Mouse (Mus musculus) cerebellum, postnatal 10 days (tissue): ENCODE results near the gene Syce3.
"Not testable (repeated sequence)": the region's sequence is repeated elsewhere in the genome, so short reads cannot be mapped to it uniquely, and the experiment has no call there.

Experiments
- DNase-seq, 2 experiments: peaks; one replicate each; pipeline ENCODE4 v3.0.0; 2021; ENCODE audit warnings: mixed read lengths in 2 of 2

The Syce3 gene

GRCm38 (mm10) chr15:89410118-89410517 lies at the start of gene Syce3:
Gene Syce3, minus strand, starts transcription at chr15:89410503.
- no peak for DNase-seq

DNA sequence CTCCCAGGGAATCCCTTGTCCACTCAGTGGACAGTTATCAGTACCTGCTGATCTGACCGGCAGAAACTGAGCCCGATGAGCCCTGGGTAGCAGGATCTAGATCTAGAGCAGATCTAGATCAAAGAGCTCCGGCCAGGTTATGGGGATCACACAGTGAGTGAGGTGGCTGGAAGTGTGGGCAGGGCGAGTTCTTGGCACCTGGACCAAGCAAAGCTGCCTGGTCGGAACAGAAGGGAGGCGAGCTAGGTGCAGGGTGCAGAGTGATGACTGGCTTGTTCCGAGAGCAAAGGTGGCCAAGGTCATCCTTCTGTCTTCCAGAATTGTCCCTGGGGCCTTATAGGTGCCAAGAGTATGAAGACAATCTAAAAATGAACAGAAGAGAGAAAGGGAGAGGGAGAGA lies 49.5 kb upstream of the Syce3 start:
- peak in 1 of 2 experiments; percentile 0 for DNase-seq

DNA sequence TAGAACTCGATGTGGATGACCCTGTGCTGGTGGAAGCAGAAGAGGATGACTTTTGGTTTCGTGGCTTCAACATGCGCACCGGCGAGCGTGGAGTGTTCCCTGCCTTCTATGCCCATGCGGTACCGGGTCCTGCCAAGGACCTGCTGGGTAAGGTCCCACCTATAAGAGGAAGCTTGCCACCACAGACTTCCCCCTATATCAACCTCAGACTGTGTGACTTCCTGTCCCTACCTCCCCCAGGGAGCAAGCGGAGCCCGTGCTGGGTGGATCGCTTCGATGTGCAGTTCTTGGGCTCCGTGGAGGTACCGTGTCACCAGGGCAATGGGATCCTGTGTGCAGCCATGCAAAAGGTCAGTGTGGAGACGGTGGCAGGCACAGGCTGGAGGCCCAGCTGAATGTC lies 48.6 kb upstream of the Syce3 start:
- DNase-seq: peak in 1 of 2 experiments; percentile 6

- DNase-seq: peak; percentile 48 to 56
Measured at GRCm38 (mm10) chr15:89455642-89456041, 45.3 kb upstream of the Syce3 start.

GRCm38 (mm10) chr15:89454857-89455256 lies 44.6 kb upstream of the Syce3 start:
- peak in 1 of 2 experiments; percentile 36 for DNase-seq

GRCm38 (mm10) chr15:89453865-89454478 lies 43.7 kb upstream of the Syce3 start, which contains the start of gene Mapk8ip2:
Gene Mapk8ip2, plus strand, starts transcription at chr15:89453913.
- DNase-seq: peak; percentile 86 to 92

- peak; percentile 17 to 28 for DNase-seq
Measured at GRCm38 (mm10) chr15:89452906-89453864, 42.9 kb upstream of the Syce3 start.

DNA sequence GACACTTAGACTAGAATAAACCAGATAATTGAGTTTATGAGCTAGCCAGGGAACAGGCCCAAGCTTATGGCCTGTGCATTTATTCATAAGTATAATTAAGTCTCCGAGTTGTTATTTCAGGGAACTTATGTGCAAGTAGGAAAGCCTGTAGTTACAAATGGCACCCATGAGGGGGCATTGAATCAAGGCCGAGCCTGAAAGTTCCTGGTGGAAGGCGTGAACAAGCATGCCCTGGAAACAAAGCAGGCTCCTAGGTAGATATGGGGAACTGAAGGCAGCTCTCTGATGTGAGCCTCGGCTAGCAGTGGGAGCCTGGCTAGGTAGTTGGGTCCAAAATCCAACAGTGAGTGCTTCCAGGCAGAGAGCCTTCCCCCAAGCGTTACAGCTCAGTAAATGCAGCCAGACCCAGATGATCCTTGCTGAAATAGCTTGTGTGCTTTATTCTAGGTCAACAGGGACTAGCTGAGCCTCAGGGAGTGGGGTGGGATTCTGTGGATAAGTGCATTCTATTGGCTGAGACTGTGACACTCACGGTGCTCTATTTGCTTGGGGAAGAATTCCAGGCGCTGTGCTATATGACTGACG lies 32.3 kb upstream of the Syce3 start:
- DNase-seq: peak in 1 of 2 experiments; percentile 56

- no peak for DNase-seq
Measured at GRCm38 (mm10) chr15:89435878-89436277, 25.6 kb upstream of the Syce3 start.

- no peak for DNase-seq
Measured at GRCm38 (mm10) chr15:89434136-89434535, 23.8 kb upstream of the Syce3 start.

DNA sequence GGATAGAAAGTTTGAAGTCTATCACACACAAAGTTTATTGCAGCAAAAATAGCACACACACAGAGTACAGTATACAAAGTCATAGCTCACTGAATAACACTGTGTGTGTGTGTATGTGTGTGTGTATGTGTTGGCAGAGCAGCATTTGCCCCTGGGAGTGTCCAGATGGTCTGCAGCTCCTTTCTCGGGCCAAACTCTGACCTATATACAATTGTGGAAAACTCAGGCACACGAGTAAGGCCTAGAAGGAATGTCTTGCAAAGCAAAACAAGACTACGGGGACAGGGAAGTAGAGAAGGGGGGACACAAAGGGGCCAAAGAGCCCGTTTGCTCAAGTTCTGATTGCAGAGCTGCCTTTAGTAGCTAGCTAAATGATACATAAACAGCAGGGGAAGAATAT lies 22.6 kb upstream of the Syce3 start:
- peak; percentile 68 to 69 for DNase-seq

DNA sequence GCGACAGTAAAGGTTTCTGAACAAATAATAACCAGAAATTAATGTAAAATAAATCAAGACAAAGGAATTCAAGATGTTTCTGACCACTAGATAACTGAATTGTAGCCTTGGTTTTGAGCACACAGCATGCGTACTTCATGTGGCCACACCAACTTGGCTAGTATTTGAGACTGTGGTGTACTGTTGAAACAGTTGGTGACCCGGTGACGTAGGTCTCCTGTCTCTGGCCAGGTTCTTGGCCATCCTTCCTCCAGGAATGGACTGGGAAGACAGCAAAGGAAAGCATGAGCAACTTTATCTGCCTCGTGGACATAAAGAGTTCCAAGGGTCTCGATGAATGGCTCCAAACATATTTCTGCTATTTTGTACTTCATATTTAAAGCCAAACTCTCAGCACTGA lies 21.5 kb upstream of the Syce3 start:
- DNase-seq: no peak

DNA sequence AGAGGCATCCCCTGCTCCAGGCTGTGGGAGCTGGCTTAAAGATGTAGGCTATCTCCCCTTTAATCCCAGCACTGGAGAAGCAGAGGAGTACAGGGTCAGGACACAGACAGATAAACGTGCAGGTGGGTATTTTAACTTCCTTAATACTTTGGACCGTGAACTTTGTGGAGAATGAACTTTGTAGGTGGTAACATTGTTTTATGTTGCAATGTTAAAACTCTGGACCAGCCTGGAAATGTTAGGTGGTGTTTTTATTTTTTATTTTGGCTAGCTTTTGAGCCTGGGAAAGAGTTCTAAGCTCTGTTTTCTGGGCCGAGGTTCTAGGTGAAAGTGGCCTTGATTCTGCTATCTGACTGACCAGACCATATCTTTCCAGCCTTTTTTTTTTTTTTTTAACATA lies 21.0 kb upstream of the Syce3 start:
- DNase-seq: no peak

GRCm38 (mm10) chr15:89430771-89431170 lies 20.5 kb upstream of the Syce3 start:
- DNase-seq: not testable (repeated sequence)

DNA sequence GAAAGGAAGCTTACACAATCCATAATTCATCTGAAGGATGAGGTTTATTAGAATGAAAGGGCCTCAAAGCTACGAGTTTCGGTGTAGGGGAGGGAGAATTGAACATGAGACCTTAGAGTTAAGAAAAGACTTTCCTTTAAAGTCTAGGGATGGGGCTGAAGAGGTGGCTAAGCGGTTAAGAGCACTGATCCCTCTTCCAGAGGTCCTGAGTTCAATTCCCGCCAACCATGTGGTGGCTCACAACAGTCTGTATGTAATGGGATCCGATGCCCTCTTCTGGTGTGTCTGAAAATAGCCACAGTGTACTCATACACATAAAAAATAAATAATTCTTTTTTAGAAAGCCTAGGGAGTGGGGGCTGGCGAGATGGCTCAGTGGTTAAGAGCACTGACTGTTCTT lies 20.0 kb upstream of the Syce3 start:
- peak; percentile 49 to 61 for DNase-seq

DNA sequence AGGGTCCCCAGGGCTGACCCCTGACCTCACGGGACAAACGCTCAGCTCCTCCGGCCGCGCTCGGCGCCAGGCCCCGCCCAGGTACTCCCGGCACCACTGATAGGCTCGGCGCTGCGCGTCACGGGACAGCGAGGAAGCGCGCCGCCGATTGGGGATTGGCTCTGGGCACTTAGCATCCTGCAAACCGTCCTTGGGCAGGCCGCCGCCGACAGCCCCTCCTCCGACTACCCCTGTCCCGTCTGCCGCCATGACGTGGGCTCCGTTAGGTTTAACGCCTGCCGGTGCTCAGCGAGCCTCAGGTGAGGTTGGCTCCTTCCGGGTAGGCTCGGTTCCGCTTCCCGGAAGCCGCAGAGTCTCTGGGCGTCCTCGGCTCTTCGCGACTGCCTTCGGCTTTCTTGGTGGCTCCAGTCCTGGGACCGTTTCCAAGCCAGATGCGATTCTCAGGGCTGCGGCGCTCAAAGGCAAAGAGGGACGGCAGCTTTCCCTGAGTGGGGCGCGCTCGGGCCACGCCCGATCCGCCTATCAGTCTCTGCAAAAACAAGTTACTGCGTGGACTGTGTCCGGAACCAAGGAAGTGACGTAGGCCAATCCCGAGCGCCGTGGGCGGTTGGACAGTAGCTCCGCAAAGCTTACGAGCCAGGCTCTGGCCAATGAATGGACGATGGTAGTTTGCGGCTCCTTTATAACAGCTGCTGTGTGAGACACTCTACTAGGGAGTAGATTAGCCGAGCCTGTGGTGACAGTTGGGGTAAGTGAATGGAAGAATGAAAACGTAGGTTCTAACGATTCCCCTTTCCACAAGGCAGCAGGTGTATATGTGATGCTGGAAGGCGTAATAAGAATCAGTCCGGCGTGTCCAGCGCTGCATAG lies 19.3 kb upstream of the Syce3 start, which contains the start of the genes C730034F03Rik, Gm44502 and Chkb:
TSS of gene C730034F03Rik (plus strand) at position 238 of the 870 bp plus-strand sequence.
TSS of gene Gm44502 (minus strand) at position 345 of the 870 bp plus-strand sequence.
TSS of gene Chkb (minus strand) at position 557 of the 870 bp plus-strand sequence.
- DNase-seq: peak; percentile 95 to 96

DNA sequence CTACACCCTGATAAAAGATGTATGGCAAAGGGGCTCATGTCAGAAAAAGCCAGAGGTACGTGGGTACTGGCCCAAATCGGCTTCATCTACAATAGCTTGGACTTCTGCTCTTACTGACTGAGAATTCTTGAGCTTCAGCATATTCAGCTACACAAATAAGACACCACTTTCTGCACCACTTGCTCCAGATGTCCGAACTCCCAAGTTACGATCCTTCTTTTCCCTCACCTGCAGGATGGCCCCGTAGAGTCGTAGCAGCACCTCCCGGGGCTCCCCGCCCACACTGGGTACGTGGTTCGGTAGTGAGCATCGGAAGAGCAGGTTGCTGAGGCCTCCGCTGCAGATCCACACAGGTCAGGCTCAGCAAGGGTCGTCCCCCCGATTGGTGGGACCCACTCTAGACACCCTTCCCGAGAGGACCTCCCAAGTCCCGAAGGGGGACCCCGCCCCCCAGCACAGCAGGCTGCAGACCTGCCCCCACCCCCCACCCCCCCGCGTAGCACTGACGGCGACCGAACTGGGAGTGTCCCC lies 18.6 kb upstream of the Syce3 start:
- DNase-seq: no peak

DNA sequence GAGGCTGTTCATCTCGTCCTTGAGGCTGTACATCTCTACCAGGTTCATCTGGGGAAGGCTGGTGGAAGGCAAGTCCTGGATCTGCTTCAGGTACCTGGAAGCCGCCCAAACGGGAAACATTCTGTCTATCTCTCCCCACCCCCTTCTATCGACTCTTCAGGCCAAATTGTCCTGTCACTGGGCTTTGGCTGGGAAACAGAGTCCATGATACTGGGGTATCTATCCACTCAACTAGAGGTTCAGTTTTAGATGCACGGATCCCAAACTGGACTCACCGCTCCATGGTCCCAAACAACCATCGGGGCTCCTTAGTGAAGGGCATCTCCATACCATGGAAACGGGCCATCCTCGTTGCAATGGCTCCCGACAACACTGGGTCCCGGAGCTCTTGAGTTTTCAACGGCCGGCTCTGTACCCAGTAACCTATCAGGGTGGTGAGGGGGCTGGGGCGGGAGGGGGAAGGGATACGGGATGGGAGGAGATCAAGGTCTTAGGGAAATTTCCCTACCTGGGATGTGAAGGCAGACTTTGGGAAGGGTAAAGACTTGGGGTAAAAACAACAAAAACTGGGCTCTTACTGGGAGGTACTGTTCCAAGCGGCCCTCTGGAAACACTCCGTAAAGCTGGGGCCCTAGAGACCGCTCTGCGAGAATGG lies 18.0 kb upstream of the Syce3 start:
- peak in 1 of 2 experiments; percentile 37 for DNase-seq

DNA sequence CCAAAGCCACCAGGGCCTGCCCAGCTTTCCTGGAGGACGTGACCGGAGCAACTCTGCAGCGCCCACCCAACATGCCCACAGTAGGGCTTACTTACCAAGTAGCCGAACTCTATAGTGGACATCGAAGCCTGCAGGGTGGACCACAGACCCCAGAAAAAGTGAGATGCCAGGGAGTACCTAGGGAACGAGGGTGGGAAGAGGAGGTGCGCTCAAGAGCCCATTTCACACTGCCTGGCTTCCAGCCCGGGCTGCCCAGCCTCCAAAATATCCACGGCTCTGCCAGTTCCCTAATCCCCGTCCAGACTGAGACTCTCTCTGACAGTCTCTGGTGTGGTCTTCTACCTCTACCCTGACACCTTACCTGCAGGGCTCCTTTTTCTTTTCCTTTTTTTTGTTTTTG lies 16.4 kb upstream of the Syce3 start:
- no peak for DNase-seq

- DNase-seq: no peak
Measured at GRCm38 (mm10) chr15:89425711-89426121, 15.4 kb upstream of the Syce3 start, which contains the start of gene Cpt1b. Gene Cpt1b, minus strand, starts transcription at chr15:89425863.

DNA sequence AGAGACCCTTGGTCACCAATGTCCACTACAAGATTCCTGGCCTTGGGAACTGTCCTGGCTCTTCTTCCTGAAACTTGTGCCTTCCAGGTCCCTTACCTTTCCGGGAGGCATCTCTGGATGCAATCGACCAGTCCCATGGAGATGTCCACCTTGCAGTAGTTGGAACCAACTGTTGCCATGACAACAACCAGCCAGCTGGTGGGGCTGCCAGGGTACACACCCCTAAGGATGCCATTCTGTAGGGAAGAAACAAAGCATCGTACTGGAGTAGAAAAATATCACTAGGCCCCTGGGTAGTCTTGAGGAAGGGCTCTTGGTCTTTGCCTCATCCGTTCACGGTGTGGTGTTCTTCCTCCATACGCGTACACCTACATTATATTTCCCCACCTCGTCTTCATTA lies 14.3 kb upstream of the Syce3 start:
- no peak for DNase-seq
